Mouse (Mus musculus): ENCODE measurements around the gene Rpl26. TPM values are rescaled to one million over a fixed set of nuclear protein-coding genes. Genes with fewer than 3 reads are reported as not detected.

The Rpl26 gene
- polyA plus RNA-seq, 1 experiment from 2014 or later, result 517 TPM

- H3K9me3 ChIP-seq (replicated peaks), result no peaks in the 10 kb centered on the region
- ATAC-seq (ENCODE audit: insufficient read depth), result no peak
- H3K27me3 ChIP-seq, result no peaks in the 10 kb centered on the region; the same call in 1 of the 2 replicates
- peak overlapping the region; percentile 88 for H3K9ac ChIP-seq
- H3K4me2 ChIP-seq, result peak overlapping the region; percentile 79
- peaks cover 49% of the 10 kb centered on the region for H3K36me3 ChIP-seq (replicated peaks)
- H3K4me3 ChIP-seq (replicated peaks), result peak overlapping the region; percentile 91
- peak overlapping the region; percentile 43; the same call in 1 of the 2 replicates for H3K27ac ChIP-seq (replicated peaks)
- under 1% methylated on average over 11 of the region's 11 CpGs for WGBS (ENCODE audit: insufficient replicate concordance)
- H3K4me1 ChIP-seq (replicated peaks), result peaks cover 51% of the 10 kb centered on the region
Measured at GRCm38 (mm10) chr11:68902367-68902766, 984 bp downstream of the Rpl26 start.

- Histone ChIP-seq H3K4me3 (replicated peaks) (peak overlapping the region; percentile 91), H3K27ac (replicated peaks) (peak overlapping the region; percentile 43; the same call in 1 of the 2 replicates), H3K4me1 (replicated peaks) (peaks cover 48% of the 10 kb centered on the region)
Measured at GRCm38 (mm10) chr11:68902823-68903222, 1.4 kb downstream of the Rpl26 start.

DNA sequence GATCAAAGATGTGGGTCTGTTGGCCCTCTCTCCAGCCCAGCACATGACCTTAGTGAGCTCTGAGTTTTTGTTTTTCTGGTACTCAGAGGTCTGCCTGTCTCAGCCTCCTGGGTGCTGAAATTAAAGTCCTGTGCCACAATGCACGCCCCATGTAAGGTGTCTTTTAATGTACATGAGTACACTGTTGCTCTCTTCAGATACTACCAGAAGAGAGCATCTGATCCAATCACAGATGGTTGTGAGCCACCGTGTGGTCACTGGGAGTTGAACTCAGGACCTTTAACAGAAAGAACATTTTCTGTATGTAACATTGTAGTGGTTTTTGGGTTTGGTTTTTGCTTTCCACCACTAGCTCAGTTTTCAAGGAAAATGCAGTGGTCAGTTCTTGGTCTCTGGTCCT, 2.4 kb downstream of the Rpl26 start:
- H3K9ac ChIP-seq, result no peak overlapping the region
- WGBS (ENCODE audit: insufficient replicate concordance), result 76% methylated on average over 2 of the region's 2 CpGs

More at GRCm38 (mm10) chr11:68902823-68903222, 1.4 kb downstream of the Rpl26 start:
- no peak for ATAC-seq (ENCODE audit: insufficient read depth)
- Histone ChIP-seq H3K4me2 (peak overlapping the region; percentile 79), H3K27me3 (no peaks in the 10 kb centered on the region; the same call in 1 of the 2 replicates), H3K9me3 (replicated peaks) (no peaks in the 10 kb centered on the region), H3K9ac (peak overlapping the region; percentile 88), H3K36me3 (replicated peaks) (peaks cover 54% of the 10 kb centered on the region)
- WGBS (ENCODE audit: insufficient replicate concordance), result 61% methylated on average over 5 of the region's 5 CpGs

GRCm38 (mm10) chr11:68904375-68905137, 3.2 kb downstream of the Rpl26 start:
- ATAC-seq (ENCODE audit: insufficient read depth), result no peak

More for the DNA sequence above, 2.4 kb downstream of the Rpl26 start:
- no peaks in the 10 kb centered on the region for H3K9me3 ChIP-seq (replicated peaks)
- H3K27ac ChIP-seq (replicated peaks), result no peak overlapping the region
- H3K4me2 ChIP-seq, result no peak overlapping the region
- peaks cover 54% of the 10 kb centered on the region for H3K36me3 ChIP-seq (replicated peaks)
- H3K27me3 ChIP-seq, result no peaks in the 10 kb centered on the region; the same call in 1 of the 2 replicates
- H3K4me1 ChIP-seq (replicated peaks), result peaks cover 38% of the 10 kb centered on the region
- ATAC-seq (ENCODE audit: insufficient read depth), result no peak
- no peak overlapping the region for H3K4me3 ChIP-seq (replicated peaks)

DNA sequence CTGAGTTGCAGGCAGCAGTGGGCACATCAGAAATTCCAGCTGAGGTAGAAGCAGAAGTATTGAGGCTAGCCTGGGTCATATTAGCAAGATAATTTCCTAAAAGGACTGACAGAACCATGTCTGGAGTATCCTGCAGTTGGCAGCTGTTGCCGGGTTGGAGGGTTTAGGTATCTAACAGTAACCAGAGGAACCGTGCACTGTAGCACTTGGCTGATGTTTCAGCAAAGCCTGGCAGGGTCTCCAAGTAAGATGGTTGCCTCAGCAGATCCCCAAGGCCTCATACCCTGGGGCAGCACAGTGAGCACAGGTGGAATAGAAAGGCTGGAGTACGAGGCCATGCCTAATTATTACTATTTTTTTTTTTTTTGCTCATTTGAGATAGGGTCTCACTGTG, 3.8 kb downstream of the Rpl26 start:
- no peak for ATAC-seq (ENCODE audit: insufficient read depth)
- Histone ChIP-seq H3K4me3 (replicated peaks) (no peak overlapping the region), H3K36me3 (replicated peaks) (peaks cover 54% of the 10 kb centered on the region), H3K4me2 (no peak overlapping the region), H3K9me3 (replicated peaks) (no peaks in the 10 kb centered on the region), H3K27ac (replicated peaks) (no peak overlapping the region), H3K27me3 (no peaks in the 10 kb centered on the region; the same call in 1 of the 2 replicates), H3K4me1 (replicated peaks) (peaks cover 25% of the 10 kb centered on the region), H3K9ac (no peak overlapping the region)
- 76% methylated on average over 3 of the region's 3 CpGs for WGBS (ENCODE audit: insufficient replicate concordance)

More at GRCm38 (mm10) chr11:68904375-68905137, 3.2 kb downstream of the Rpl26 start:
- no peaks in the 10 kb centered on the region; the same call in 1 of the 2 replicates for H3K27me3 ChIP-seq
- no peak overlapping the region for H3K9ac ChIP-seq
- peaks cover 54% of the 10 kb centered on the region for H3K36me3 ChIP-seq (replicated peaks)
- H3K4me1 ChIP-seq (replicated peaks), result peaks cover 31% of the 10 kb centered on the region
- no peak overlapping the region for H3K27ac ChIP-seq (replicated peaks)
- 79% methylated on average over 8 of the region's 8 CpGs for WGBS (ENCODE audit: insufficient replicate concordance)
- no peaks in the 10 kb centered on the region for H3K9me3 ChIP-seq (replicated peaks)
- H3K4me3 ChIP-seq (replicated peaks), result no peak overlapping the region
- H3K4me2 ChIP-seq, result no peak overlapping the region

DNA sequence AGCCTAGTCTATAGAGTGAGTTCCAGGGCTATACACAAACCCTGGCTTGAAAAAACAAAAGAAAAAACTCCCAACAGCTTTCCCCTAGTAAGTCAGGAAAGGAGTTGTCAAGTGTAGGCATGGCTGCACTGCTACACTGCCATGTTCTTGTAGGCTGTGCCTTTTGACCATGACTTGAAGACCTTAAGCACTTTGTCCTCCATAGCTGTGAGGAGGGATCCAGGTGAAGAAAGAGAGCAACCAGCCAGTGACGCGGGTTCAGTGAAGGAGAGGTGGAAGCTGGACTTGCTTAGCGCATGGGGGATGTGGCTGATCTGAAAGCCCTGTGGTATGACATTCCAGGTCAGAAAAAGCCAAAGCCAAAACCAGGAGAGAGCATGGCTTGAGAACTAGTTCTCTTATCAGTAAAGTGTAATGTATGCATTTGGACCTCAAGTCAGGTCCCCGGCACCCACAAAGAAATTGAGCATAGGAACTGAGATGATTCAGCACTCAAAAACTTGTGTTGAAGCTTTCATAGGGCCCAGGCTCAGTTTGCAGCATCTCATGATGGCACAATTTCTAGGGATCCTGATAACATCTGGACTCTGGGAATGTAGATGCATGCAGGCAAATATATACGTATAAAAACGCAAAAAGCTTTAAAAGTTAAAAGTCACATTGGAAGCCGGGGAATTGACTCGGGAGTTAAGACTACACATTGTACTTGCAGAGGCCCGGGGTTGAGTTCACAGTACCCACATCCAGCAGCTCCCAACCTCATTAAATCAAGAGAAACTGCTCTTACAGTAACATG, 4.5 kb downstream of the Rpl26 start:
- Histone ChIP-seq H3K27ac (replicated peaks) (0 out of 2 replicates have a peak overlapping the region, but pooled peaks have one; percentile 10), H3K4me2 (no peak overlapping the region), H3K9me3 (replicated peaks) (no peaks in the 10 kb centered on the region), H3K9ac (no peak overlapping the region), H3K27me3 (no peaks in the 10 kb centered on the region), H3K4me1 (replicated peaks) (peaks cover 21% of the 10 kb centered on the region), H3K4me3 (replicated peaks) (no peak overlapping the region), H3K36me3 (replicated peaks) (peaks cover 54% of the 10 kb centered on the region)
- no peak for ATAC-seq (ENCODE audit: insufficient read depth)
- 75% methylated on average over 9 of the region's 9 CpGs for WGBS (ENCODE audit: insufficient replicate concordance)

- Histone ChIP-seq H3K36me3 (replicated peaks) (peaks cover 54% of the 10 kb centered on the region), H3K9ac (no peak overlapping the region), H3K27ac (replicated peaks) (no peak overlapping the region), H3K4me3 (replicated peaks) (no peak overlapping the region), H3K4me2 (no peak overlapping the region), H3K27me3 (peaks cover 5% of the 10 kb centered on the region), H3K4me1 (replicated peaks) (peaks cover 17% of the 10 kb centered on the region), H3K9me3 (replicated peaks) (no peaks in the 10 kb centered on the region)
- ATAC-seq (ENCODE audit: insufficient read depth), result no peak
- 57% methylated on average over 4 of the region's 4 CpGs for WGBS (ENCODE audit: insufficient replicate concordance)
Measured at GRCm38 (mm10) chr11:68906461-68906790, 5.0 kb downstream of the Rpl26 start.

GRCm38 (mm10) chr11:68907251-68907650, 5.9 kb downstream of the Rpl26 start:
- H3K9me3 ChIP-seq (replicated peaks), result no peaks in the 10 kb centered on the region
- H3K27ac ChIP-seq (replicated peaks), result no peak overlapping the region
- H3K9ac ChIP-seq, result no peak overlapping the region
- no peak for ATAC-seq (ENCODE audit: insufficient read depth)
- H3K4me3 ChIP-seq (replicated peaks), result no peak overlapping the region
- H3K36me3 ChIP-seq (replicated peaks), result peaks cover 54% of the 10 kb centered on the region
- H3K4me2 ChIP-seq, result no peak overlapping the region
- peaks cover 17% of the 10 kb centered on the region for H3K4me1 ChIP-seq (replicated peaks)
- H3K27me3 ChIP-seq, result peaks cover 14% of the 10 kb centered on the region
- WGBS (ENCODE audit: insufficient replicate concordance), result 69% methylated on average over 3 of the region's 3 CpGs

- peaks cover 38% of the 10 kb centered on the region for H3K36me3 ChIP-seq (replicated peaks)
- no peak for ATAC-seq (ENCODE audit: insufficient read depth)
- H3K4me2 ChIP-seq, result no peak overlapping the region
- no peak overlapping the region for H3K9ac ChIP-seq
- H3K4me3 ChIP-seq (replicated peaks), result no peak overlapping the region
- no peaks in the 10 kb centered on the region for H3K9me3 ChIP-seq (replicated peaks)
- no peak overlapping the region for H3K27ac ChIP-seq (replicated peaks)
- H3K4me1 ChIP-seq (replicated peaks), result peaks cover 1% of the 10 kb centered on the region; the same call in 1 of the 2 replicates
- 46% methylated on average over 7 of the region's 7 CpGs for WGBS (ENCODE audit: insufficient replicate concordance)
- H3K27me3 ChIP-seq, result peaks cover 31% of the 10 kb centered on the region
Measured at GRCm38 (mm10) chr11:68908846-68909503, 7.6 kb downstream of the Rpl26 start.

DNA sequence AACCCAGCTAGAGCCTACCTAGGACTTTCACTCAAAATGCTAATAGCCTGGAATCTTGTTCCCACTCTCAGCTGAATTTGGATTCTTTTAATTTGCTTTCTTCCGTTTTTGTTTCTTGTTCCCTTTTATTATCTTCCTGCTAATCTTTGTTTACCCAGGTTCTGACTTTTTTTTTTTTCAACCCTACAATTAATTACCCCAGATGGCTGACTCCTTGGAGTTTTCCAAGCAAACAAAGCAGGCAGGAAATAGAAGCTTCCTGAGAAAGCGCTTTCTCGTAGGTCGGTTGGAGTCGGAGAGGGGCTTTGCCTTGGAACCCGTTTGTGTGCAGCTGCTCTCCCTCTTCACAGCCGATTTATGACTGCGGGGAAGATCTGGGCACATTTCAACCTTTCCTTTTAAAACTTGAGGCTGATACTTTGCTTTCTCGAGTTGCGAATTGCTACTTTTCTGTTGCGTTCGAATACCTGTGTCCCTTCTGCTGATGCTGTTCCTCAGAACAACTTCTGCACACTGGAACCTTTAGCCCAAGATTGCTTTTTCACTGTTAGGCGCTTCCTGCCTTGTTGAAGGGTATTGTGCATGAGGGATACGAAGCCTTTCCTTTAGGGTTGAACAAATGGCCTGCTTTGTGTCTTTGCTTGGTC, 10.3 kb downstream of the Rpl26 start:
- Histone ChIP-seq H3K9ac (no peak overlapping the region), H3K36me3 (replicated peaks) (peaks cover 11% of the 10 kb centered on the region)

More for the DNA sequence above, 10.3 kb downstream of the Rpl26 start:
- Histone ChIP-seq H3K4me2 (no peak overlapping the region), H3K4me3 (replicated peaks) (no peak overlapping the region), H3K9me3 (replicated peaks) (no peaks in the 10 kb centered on the region), H3K4me1 (replicated peaks) (no peaks in the 10 kb centered on the region; the same call in 1 of the 2 replicates), H3K27ac (replicated peaks) (no peak overlapping the region), H3K27me3 (peaks cover 31% of the 10 kb centered on the region)
- WGBS (ENCODE audit: insufficient replicate concordance), result 14% methylated on average over 14 of the region's 14 CpGs
- no peak for ATAC-seq (ENCODE audit: insufficient read depth)

Data from liver, embryonic 15.5 days (tissue).